Mouse (Mus musculus): ENCODE measurements around the gene Thy1. TPM values are rescaled to one million over a fixed set of nuclear protein-coding genes. Genes with fewer than 3 reads are reported as not detected.
A peak's percentile ranks its signal among the peaks of the same experiment; 100 is the strongest.

The Thy1 gene
- polyA plus RNA-seq, 1 experiment from 2014 or later = 0.26 TPM

DNA sequence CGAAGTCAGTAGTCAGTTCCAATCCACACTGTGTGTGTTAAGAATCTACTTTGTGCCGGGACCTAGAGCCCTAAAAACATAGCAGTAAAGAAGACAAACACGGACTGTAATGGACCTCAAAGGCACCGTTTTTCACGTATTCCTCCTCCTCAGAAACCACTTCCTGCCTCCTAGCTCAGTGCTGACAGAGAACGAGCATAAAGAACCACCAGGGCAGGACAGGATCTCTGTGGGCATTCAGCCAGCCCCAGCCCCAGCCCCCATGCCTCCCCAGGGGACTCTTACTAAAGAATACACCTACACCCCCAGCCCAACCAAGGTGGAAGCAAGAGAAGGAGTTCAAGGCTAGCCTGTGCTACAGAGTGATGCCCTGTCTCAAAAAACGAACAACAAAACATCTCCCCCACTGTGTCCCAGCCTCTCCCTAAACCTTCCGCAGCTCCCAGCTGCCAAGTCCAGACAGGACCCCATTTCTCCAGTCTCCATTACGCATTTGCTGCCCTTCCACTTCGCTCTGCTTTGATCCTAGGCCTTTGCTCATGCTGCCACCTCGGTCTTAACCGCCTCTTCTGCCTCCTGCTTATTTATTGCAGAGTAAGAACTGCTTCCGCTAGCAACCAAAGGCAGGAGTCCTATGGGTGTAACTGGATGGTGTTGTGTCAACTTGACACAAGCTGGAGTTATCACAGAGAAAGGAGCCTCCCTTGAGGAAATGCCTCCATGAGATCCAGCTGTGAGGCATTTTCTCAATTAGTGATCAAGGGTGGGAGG, 9.0 kb upstream of the Thy1 start:
- no peaks in the 10 kb centered on the region for H3K27me3 ChIP-seq
- no peaks in the 10 kb centered on the region for H3K36me3 ChIP-seq (replicated peaks)
- no peaks in the 10 kb centered on the region for H3K9me3 ChIP-seq (replicated peaks)
- no peak overlapping the region for H3K4me3 ChIP-seq (replicated peaks)
- H3K27ac ChIP-seq (replicated peaks) = no peak overlapping the region
- H3K9ac ChIP-seq = no peak overlapping the region
- no peaks in the 10 kb centered on the region for H3K4me1 ChIP-seq (replicated peaks)
- no peak for ATAC-seq (ENCODE audit: insufficient read depth)
- no peak overlapping the region for H3K4me2 ChIP-seq
- WGBS (ENCODE audit: insufficient replicate concordance) = 37% methylated on average over 13 of the region's 13 CpGs

DNA sequence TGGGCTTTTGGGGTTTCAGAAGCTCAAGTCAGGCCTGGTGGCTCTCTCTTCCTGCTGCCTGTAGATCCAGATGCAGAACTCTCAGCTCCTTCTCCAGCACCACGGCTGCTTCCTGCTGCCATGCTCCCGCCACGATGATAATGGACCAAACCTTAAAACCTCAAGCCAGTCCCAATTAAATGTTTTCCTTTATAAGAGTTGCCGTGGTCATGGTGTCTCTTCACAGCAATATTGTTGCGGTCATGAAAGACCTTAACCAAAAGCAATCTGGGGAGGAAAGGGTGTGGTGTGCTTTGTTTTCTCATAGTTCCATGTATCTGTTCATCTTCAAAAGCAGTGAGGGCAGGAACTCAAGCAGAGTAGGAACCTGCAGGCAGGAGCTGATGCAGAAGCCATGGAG, 6.1 kb upstream of the Thy1 start:
- Histone ChIP-seq H3K4me1 (replicated peaks) (no peaks in the 10 kb centered on the region), H3K9me3 (replicated peaks) (no peaks in the 10 kb centered on the region), H3K4me2 (no peak overlapping the region), H3K4me3 (replicated peaks) (no peak overlapping the region), H3K27ac (replicated peaks) (no peak overlapping the region), H3K27me3 (peaks cover 14% of the 10 kb centered on the region), H3K9ac (no peak overlapping the region), H3K36me3 (replicated peaks) (no peaks in the 10 kb centered on the region)
- ATAC-seq (ENCODE audit: insufficient read depth) = no peak
- WGBS (ENCODE audit: insufficient replicate concordance) = 65% methylated on average over 5 of the region's 5 CpGs

DNA sequence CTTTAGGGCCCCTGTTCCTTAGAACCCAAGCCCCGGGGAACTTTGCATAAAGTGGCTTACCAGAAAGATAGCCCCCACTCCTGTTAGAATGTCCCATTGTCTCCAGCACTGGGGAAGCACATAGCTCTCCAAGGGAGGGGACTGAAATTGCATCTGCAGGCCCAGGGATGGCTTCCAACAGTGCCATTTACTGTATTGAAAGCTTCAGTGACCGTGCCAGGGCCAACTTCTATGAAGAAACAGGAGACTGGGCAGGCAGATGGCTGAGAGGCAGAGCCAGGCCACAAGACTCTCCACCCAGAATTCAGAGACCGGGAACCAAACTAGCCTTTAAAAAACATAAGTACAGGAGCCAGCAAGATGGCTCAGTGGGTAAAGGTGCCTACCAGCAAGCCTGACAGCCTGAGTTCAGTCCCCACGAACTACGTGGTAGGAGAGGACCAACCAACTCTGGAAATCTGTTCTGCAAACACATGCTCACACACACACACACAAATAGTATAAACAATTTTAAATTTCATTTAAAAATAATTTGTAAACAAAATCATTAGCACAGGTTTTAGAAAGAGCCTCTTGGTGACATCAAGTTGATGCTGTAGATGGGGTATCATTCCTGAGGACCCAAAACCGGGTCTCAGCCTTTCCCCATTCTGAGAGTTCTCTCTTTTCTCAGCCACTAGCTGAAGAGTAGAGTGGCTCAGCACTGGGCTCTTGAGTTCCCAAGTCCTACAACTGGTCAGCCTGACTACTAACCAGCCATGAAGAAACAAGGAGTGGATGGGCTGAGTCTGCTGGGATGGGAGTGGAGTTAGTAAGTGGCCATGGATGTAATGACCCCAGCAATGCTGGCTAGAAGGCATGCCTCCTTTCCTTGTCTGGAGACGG, 1.4 kb upstream of the Thy1 start:
- Histone ChIP-seq H3K9me3 (replicated peaks) (no peaks in the 10 kb centered on the region), H3K4me1 (replicated peaks) (no peaks in the 10 kb centered on the region), H3K4me3 (replicated peaks) (no peak overlapping the region), H3K27me3 (peaks cover 60% of the 10 kb centered on the region), H3K27ac (replicated peaks) (no peak overlapping the region), H3K9ac (no peak overlapping the region), H3K36me3 (replicated peaks) (no peaks in the 10 kb centered on the region), H3K4me2 (no peak overlapping the region)
- ATAC-seq (ENCODE audit: insufficient read depth) = no peak
- 63% methylated on average over 7 of the region's 7 CpGs for WGBS (ENCODE audit: insufficient replicate concordance)

DNA sequence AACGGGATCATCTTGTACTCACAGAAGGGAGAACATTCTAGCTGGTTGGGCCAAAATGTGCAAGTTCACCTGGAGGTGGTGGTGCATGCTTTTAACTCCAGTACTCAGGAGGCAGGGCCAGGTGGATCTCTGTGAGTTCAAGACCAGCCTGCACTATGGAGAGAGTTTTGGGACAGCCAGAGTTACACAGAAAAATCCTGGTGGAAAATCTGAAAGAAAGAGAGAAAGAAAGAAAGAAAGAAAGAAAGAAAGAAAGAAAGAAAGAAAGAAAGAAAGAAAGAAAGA, 846 bp upstream of the Thy1 start:
- H3K4me2 ChIP-seq = no peak overlapping the region
- no peaks in the 10 kb centered on the region for H3K36me3 ChIP-seq (replicated peaks)
- no peak for ATAC-seq (ENCODE audit: insufficient read depth)
- no peaks in the 10 kb centered on the region for H3K4me1 ChIP-seq (replicated peaks)
- no peak overlapping the region for H3K9ac ChIP-seq
- H3K9me3 ChIP-seq (replicated peaks) = no peaks in the 10 kb centered on the region
- H3K4me3 ChIP-seq (replicated peaks) = no peak overlapping the region
- H3K27ac ChIP-seq (replicated peaks) = no peak overlapping the region
- peaks cover 65% of the 10 kb centered on the region for H3K27me3 ChIP-seq
- WGBS (ENCODE audit: insufficient replicate concordance) = 69% methylated on average over 1 of the region's 1 CpGs

DNA sequence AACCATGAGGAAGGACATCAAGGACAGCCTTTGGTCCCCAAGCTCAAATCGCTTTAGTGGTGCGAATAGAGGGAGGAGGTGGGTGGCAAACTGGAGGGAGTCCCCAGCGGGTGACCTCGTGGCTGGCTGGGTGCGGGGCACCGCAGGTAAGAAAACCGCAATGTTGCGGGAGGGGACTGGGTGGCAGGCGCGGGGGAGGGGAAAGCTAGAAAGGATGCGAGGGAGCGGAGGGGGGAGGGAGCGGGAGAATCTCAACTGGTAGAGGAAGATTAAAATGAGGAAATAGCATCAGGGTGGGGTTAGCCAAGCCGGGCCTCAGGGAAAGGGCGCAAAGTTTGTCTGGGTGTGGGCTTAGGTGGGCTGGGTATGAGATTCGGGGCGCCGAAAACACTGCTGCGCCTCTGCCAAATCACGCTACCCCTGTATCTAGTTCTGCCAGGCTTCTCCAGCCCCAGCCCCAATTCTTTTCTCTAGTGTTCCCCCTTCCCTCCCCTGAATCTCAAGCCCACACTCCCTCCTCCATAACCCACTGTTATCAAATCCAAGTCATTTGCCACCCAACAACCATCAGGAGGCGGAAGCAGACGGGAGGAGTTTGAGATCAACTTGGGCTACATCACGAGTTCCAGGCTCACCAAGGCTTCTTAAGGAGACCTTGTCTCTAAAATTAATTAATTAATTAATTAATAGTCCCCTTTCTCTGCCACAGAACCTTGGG, 683 bp downstream of the Thy1 start:
- peaks cover 74% of the 10 kb centered on the region for H3K27me3 ChIP-seq
- no peaks in the 10 kb centered on the region for H3K36me3 ChIP-seq (replicated peaks)
- ATAC-seq (ENCODE audit: insufficient read depth) = no peak
- no peaks in the 10 kb centered on the region for H3K9me3 ChIP-seq (replicated peaks)
- no peak overlapping the region for H3K4me2 ChIP-seq
- H3K9ac ChIP-seq = no peak overlapping the region
- 3% methylated on average over 23 of the region's 23 CpGs for WGBS (ENCODE audit: insufficient replicate concordance)
- peak overlapping the region; percentile 2; the same call in 1 of the 2 replicates for H3K4me3 ChIP-seq (replicated peaks)
- H3K27ac ChIP-seq (replicated peaks) = no peak overlapping the region
- no peaks in the 10 kb centered on the region for H3K4me1 ChIP-seq (replicated peaks)

DNA sequence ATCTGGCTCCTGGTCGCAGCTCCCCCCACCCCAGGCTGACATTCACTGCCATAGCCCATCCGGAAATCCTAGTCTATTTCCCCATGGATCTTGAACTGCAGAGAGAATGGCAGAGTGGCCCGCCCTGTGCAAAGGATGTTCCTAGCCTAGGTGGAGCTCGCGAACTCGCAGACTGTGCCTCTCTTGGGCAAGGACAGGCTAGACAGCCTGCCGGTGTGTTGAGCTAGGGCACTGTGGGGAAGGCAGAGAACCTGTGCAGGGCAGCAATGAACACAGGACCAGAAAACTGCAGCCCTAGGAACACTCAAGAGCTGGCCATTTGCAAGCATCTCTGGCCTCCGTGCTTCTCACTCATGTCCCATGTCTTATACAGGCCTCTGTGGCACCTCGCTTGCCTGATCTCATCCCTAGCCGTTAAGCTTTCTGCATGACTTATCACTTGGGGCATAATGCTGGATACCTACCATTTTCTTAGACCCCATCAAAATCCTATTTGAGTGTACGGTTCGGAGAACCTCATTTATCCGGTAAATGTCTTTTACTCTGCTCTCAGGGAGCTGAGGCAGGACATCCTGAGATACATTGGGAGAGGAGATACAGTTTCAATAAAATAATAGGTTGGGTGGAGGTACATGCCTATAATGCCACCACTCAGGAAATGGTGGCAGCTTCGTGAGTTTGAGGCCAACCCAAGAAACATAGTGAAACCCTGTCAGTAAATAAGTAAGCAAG, 1.4 kb downstream of the Thy1 start:
- Histone ChIP-seq H3K27me3 (peaks cover 74% of the 10 kb centered on the region), H3K4me3 (replicated peaks) (no peak overlapping the region), H3K9me3 (replicated peaks) (no peaks in the 10 kb centered on the region), H3K9ac (no peak overlapping the region), H3K27ac (replicated peaks) (no peak overlapping the region), H3K4me1 (replicated peaks) (no peaks in the 10 kb centered on the region), H3K4me2 (no peak overlapping the region), H3K36me3 (replicated peaks) (no peaks in the 10 kb centered on the region)
- ATAC-seq (ENCODE audit: insufficient read depth) = no peak
- WGBS (ENCODE audit: insufficient replicate concordance) = 37% methylated on average over 14 of the region's 14 CpGs

DNA sequence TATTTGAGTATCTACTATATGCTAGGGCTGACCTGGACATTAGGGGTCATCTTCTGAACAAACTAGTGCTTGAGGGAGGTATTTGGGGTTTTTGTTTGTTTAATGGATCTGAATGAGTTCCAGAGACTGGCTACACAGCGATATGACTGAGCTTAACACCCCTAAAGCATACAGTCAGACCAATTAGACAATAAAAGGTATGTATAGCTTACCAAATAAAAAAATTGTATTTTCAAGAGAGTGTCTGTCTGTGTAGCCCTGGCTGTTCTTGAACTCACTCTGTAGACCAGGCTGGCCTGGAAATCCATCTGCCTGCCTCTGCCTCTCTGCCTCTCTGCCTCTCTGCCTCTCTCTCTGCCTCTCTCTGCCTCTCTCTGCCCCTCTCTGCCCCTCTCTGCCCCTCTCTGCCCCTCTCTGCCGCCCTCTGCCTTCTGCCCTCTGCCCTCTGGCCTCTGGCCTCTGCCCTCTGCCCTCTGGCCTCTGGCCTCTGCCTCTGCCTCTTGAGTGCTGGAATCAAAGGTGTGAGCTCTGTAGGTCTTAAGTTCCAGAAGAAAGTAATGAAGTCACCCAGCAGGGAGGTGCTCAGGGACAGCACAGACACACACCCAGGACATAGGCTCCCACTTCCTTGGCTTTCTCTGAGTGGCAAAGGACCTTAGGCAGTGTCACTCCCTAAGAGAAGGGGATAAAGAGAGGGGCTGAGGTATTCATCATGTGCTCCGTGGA, 2.1 kb downstream of the Thy1 start:
- peaks cover 74% of the 10 kb centered on the region for H3K27me3 ChIP-seq

DNA sequence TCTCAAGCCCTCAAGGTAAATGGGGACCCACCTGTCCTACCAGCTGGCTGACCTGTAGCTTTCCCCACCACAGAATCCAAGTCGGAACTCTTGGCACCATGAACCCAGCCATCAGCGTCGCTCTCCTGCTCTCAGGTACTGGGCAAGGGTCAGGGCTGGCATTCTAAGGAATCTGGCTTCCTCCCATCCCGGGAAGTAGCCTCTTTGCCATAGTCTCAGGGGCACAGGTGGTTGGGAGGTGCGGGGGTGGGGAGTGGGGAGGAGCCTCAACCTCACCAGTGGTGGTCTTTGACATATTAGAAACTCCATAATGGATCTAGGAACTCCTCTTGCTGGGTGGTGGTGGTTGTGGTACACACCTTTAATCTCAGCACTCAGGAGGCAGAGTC, 2.7 kb downstream of the Thy1 start:
- H3K36me3 ChIP-seq (replicated peaks) = no peaks in the 10 kb centered on the region
- no peaks in the 10 kb centered on the region for H3K9me3 ChIP-seq (replicated peaks)
- H3K4me2 ChIP-seq = no peak overlapping the region
- H3K4me3 ChIP-seq (replicated peaks) = no peak overlapping the region
- 63% methylated on average over 5 of the region's 5 CpGs for WGBS (ENCODE audit: insufficient replicate concordance)
- ATAC-seq (ENCODE audit: insufficient read depth) = no peak
- no peak overlapping the region for H3K9ac ChIP-seq
- H3K27ac ChIP-seq (replicated peaks) = no peak overlapping the region
- H3K4me1 ChIP-seq (replicated peaks) = no peaks in the 10 kb centered on the region
- peaks cover 72% of the 10 kb centered on the region for H3K27me3 ChIP-seq

More for the DNA sequence above, 2.1 kb downstream of the Thy1 start:
- H3K9ac ChIP-seq = no peak overlapping the region
- no peak overlapping the region for H3K27ac ChIP-seq (replicated peaks)
- ATAC-seq (ENCODE audit: insufficient read depth) = no peak
- no peaks in the 10 kb centered on the region for H3K36me3 ChIP-seq (replicated peaks)
- H3K4me2 ChIP-seq = no peak overlapping the region
- WGBS (ENCODE audit: insufficient replicate concordance) = 44% methylated on average over 3 of the region's 3 CpGs
- H3K4me3 ChIP-seq (replicated peaks) = no peak overlapping the region
- no peaks in the 10 kb centered on the region for H3K9me3 ChIP-seq (replicated peaks)
- H3K4me1 ChIP-seq (replicated peaks) = no peaks in the 10 kb centered on the region

DNA sequence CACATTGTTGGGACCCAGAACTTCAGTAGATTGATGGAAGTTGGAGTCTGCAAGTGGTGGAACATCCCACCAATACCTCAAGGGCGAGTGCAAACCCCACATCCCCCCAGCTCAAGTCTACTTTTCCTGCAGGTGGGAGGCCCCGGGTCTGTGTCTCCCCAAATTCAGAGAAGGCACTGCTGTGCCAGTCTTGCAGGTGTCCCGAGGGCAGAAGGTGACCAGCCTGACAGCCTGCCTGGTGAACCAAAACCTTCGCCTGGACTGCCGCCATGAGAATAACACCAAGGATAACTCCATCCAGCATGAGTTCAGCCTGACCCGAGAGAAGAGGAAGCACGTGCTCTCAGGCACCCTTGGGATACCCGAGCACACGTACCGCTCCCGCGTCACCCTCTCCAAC, 3.2 kb downstream of the Thy1 start:
- Histone ChIP-seq H3K4me1 (replicated peaks) (no peaks in the 10 kb centered on the region), H3K9ac (no peak overlapping the region), H3K4me2 (no peak overlapping the region), H3K27ac (replicated peaks) (no peak overlapping the region), H3K27me3 (peaks cover 67% of the 10 kb centered on the region), H3K36me3 (replicated peaks) (no peaks in the 10 kb centered on the region), H3K4me3 (replicated peaks) (no peak overlapping the region), H3K9me3 (replicated peaks) (no peaks in the 10 kb centered on the region)
- 70% methylated on average over 12 of the region's 12 CpGs for WGBS (ENCODE audit: insufficient replicate concordance)
- ATAC-seq (ENCODE audit: insufficient read depth) = no peak

DNA sequence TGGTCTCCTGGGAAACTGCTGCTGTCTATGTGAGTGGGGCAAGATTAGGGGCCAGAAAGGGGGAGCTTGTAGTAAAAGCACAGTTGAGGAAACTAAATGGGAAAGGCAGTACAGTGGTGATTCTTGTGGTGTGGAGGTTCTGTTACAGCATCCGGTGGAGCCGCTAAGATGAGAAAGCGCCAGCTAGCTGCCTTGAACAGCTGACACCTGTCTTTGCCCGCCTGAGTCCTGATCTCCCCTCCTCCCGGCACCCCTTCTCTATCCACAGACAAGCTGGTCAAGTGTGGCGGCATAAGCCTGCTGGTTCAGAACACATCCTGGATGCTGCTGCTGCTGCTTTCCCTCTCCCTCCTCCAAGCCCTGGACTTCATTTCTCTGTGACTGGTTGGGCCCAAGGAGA, 3.9 kb downstream of the Thy1 start:
- H3K36me3 ChIP-seq (replicated peaks) = no peaks in the 10 kb centered on the region
- H3K27me3 ChIP-seq = peaks cover 61% of the 10 kb centered on the region
- no peak overlapping the region for H3K27ac ChIP-seq (replicated peaks)
- ATAC-seq (ENCODE audit: insufficient read depth) = no peak
- H3K9ac ChIP-seq = no peak overlapping the region
- no peak overlapping the region for H3K4me2 ChIP-seq
- no peaks in the 10 kb centered on the region for H3K4me1 ChIP-seq (replicated peaks)
- H3K4me3 ChIP-seq (replicated peaks) = no peak overlapping the region
- WGBS (ENCODE audit: insufficient replicate concordance) = 25% methylated on average over 6 of the region's 6 CpGs
- no peaks in the 10 kb centered on the region for H3K9me3 ChIP-seq (replicated peaks)
